Mouse (Mus musculus): Measurements from ENCODE around the gene Ankrd63.

Gene Ankrd63

DNA sequence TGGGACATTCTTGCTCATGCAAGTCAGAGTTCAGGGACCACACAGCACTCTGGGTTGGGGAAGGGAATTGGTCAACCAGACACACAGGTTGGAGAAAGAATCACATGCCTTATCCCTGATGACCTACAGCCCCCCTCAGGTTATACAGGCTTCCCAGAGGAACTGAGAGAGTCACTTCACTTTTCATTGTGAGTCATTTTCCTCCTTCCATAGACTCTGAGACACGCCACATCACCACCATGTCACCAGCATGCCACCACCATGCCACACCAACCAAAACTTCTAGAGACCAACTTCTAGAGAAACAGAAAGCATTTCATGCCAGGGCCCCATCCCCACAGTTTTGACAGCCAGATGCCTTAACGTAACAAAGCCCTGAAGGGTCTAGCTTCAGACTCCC, 23.1 kb upstream of the Ankrd63 start:
- in situ Hi-C loops (cut with MboI, MseI) = no loop called here

DNA sequence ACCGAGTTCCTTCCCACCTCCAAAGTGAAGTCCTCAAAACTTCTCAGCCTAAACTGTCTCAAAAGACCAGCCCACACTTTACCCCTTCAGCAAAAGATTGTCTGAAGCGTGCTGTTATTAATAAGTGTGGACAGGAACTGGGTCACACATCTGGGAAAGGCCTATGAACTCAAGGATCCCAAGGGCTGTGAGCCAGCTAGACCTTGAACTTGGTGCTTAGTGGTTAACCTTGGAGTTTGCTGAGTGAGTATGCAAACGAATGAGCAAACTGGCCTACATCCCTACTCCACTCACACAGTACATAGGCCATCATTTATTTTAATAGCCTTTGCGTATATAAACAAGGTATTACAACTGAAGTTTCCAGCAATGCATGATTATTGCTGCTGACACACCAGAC, 21.7 kb upstream of the Ankrd63 start:
- in situ Hi-C loops (cut with MboI, MseI) = no loop called here

DNA sequence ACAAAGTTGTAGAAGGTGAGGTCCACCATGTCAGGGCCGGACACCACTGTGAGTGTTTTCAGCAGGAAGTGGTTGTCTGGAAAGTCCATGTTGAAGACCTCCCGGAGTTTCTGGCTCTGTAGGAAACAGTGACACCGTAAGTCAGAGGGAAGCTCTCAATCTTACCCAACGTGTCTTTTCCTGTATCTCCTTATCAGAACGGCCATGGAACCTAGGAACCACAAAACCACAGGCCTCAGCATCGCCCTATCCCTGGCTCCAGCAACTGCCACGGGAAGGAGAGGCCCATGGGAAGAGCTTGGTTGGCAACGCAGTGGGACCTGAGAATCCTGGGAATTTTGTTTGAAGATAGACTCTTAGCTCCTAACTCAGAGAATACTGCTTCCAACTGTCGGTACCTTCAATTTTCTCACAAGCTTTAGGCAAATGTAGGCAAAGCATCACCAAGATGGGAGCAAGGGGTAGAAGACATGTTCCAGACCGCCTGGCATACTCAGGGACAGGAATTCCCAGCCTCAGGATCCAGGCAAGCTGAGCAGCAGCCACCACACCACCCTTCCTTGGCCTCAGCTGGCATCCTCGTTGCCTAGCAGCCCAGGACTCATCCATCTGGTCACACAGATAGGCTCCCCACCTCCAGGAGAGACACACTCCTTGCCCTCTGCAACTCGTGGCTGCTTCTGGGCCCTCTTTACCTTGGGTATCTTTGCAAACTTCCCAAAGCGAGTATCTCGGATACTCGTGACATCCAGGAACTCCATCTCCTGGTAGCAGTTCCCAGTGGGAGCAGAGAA, 20.1 kb upstream of the Ankrd63 start:
- in situ Hi-C loops (cut with MboI, MseI) = no loop called here

DNA sequence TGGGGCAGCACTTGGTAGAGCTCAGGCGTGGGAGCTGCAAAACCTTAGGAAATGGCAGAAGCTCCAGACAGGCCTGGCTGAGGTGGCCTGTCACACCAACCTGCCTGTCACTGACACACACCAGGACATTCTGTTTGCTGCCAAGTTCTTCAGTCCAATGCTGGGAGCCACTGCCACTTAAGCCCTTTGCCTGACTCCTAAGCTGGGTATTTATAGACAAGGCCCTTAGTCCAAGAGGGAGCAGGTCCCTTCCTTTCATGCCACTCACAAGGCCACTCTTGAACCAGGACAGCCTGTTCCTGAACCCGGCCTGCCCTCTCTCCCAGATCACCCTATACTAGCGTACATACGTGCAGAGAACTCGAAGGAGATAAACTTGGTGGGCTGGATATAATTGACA, 12.9 kb upstream of the Ankrd63 start:
- in situ Hi-C loops (cut with MboI, MseI) = loop anchor here in 1 of 2 experiments (5.0 kb wide), 1 partner anchor 166 kb away; no protein-coding TSS in a partner anchor

DNA sequence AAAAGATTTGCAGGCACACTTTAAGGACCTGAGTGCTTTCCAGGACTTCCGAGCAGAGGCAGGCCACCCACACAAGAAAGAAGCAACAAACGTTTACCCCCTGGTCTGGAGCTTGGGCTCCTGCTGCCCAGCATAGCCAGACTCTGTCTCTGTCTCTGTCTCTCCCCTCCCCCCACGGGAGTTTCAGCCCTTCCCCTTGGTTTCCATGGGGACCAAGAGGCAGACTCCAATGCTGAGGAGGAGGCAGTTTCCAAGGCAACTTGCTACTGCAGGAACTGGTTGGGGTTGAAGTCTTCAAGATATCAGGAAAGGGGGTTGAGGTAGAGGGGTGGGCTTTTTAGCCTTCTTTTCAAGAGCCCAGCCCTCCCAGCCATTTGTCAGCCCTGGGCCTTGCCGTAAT, 10.5 kb upstream of the Ankrd63 start:
- in situ Hi-C loops (cut with MboI, MseI) = no loop called here

DNA sequence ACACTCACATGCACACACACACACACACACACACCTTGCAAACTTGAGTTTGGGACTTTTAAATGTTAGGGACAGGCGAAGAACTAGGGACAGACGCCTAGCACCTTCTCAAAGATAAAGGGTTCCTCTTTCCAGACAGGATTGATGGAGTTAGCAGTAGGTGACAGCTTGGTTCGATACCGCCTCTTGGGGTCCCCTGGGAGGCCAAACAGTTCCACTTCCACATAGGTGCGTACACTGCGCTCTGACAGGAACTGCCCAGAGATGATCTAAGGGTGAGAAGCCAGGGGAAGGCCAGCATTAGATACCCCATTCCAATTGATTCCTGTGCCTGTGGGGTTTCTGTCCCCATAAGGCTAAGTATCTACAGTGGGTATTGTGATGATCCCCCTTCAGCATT, 9.9 kb upstream of the Ankrd63 start:
- in situ Hi-C loops (cut with MboI, MseI) = no loop called here

DNA sequence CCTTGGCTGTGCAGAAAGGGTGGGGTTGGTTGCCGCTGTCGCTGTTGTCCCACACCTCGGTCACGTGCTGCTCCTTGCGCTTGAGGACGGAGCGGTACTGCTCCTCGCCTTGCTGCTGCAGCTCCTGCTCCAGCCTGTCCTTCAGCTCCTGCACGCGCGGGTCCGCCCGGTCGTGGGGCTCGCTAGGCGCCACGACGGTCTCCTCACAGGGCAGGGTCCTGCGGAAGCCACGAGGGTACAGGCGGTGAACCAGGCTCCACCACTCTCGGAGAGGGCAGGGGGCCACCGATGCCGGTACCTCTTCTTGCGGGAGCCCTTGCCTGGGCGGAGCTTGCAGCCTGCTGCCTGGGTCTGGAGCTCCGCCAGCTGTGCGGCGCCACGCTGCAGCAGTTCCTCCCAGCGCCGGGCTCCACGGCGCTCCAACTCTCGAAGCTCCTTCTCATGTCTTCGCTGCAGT, 7.3 kb upstream of the Ankrd63 start:
- in situ Hi-C loops (cut with MboI, MseI) = no loop called here

DNA sequence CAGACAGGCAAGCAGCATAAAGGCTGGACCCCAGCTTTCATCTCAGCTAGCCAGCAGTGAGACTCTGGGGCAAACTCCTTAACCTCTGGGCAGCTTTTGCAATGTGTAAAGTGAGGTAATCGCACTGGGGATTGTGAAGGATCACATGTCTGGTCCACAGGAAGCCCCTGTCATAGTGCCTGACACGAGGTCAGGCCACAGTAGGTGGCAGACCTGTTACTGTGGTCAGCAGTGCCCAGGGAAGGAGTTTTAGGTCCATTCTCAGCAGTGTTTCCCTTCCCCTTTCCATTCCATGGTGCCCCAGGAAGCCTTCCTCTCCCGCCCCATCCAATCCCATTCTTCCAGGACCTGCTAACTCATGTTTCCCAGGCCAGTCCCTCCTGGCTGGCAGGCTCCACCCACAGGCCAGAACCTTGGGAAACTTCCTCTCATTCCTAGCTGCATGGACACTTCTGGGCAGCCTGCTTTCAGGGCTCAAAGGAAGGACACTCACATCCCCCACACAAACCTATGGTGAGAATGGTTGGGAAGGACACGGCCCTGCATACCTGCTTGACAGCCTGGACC, 6.0 kb upstream of the Ankrd63 start:
- in situ Hi-C loops (cut with MboI, MseI) = no loop called here

DNA sequence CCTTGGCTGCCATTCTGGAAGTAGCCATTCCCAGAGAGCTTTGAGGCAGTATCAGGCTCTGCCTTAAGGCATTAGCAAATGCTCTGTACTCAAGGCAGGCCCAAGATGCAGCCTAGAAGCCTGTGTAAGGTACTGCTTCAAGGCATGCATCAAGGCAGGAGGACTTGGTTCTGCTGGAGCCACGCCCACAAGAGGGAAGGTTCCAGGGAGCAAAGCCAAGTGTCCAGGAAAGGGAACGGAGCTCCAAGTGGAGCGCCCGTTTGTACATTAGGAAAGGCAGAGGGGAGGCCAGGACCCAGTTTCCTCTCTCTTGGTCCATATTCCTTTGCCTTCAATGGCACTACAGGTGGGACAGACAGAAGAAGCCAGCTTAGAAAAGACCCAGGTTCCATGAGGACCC, 4.7 kb upstream of the Ankrd63 start:
- in situ Hi-C loops (cut with MboI, MseI) = no loop called here

DNA sequence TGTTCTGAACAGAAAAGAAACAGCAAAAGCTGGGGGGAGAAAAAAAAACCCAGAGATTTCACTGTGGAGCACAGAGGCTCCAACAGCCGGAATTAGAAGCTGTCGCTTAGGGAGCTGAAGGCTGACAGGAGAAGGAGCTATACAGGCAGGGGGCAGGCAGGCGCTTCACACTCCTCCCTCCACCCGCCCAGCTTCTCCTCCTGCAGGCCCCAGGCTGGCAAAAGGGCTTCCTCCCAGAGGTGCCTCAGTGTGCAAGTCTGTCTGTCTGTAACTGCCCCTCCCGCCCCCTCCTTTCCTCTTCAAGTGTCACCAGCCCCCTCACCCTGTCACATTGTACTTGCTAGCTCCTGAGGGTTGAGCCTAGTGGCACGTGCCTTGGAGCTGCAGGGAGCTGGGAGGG, 2.7 kb upstream of the Ankrd63 start:
- in situ Hi-C loops (cut with MboI, MseI) = no loop called here

DNA sequence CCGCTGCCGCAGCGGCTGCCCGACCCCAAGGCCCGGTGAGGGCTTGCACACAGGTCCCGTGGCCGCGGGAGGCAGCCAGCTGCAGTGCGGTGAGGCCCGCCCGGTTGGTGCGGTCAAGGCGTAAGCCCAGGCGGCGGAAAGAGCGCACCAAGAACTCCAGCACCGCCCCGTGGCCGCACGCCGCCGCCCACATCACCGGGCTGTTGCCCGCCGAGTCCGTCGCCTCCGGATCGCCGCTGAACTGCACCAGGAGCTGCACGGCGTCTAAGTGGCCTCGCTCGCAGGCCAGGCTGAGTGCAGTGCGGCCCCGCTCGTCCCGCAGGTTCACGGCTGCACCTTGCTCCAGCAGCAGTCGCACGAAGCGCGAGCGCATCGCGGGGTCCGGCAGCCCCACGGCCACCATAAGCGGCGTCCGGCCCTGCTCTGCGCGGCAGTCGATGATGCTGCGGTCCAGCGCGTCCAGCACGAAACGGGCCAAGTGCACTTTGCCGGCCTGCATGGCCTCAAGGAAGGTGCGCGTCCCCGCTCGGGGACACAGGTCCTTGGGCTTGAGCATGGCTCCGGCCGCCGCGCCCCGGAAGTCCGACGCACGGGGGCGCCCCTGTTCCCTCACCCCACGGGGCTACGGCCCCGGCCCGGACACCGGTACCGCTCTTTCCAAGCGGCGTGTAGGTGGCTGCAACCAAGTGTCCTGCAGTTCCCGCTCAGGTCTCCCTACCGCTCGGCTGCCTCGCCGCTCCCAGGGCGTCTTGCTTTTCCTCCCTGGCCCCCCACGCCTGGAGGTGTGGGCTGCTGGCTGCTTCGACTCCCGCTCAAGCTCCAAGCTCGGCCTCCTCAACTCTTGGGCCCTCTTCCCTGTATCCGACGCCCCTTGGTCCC, 641 bp downstream of the Ankrd63 start:
- in situ Hi-C loops (cut with MboI, MseI) = no loop called here

DNA sequence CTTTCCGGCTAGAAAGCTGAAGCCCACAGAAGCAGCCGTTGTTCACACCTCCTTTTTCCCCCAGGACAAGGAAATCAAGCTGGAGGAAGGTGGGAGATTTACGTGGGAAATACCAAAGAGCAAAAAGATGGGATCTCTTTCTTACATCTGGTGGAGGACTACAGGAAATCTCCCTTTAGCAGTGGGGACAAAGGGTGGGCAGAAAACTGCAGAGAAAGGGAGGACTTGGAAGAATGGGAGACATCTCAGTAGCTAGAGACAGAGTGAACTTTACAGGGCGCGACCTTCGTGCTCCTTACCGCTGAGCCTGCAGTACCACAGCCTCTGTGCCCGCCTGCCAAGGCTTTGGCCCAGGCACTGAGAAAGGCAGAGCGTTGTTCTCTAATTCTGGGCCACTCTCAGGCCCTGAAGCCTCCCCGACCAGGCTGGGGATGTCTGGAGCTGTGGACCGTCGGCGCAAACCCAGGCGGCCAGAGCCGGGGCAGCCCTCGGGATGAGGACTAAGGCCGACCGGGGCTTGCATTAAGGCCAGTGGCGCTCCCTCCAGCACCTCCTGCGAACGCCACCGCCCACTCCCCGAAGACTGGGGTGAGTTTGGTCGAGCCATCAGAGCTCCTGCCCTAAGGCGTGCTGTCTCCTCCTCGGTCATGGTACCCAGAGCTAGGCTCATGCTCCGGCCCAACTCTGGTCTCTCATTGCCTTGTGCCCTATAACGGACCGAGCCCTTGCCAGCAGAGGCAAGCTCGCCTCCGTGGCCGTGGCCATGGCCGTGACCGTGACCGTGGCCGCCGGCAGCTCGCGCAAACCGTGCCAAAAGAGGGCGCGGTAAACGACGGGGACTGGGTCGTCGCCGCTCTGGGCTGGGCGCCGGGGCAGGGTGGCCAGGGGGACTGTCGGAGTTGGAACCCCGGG, 1.5 kb downstream of the Ankrd63 start:
- in situ Hi-C loops (cut with MboI, MseI) = no loop called here

DNA sequence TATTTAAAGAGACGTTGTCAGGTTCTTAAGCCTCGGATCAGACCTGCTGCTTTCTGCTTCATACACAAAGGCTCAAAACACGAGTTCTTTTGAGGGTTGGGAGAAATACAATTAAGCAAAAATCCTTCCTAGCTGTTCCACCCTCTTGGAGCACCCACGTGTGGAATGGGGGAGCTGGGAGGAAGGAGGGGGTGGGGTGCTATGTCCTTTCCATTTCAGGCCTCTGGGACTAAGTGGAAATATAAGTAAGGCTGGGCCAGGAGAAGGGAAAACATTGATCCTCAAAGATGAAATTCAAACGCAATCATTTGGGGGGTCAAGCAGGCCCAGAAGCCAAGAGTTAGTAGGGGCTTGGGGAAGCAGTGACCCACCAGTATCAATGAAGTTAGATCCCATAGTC, 2.6 kb downstream of the Ankrd63 start:
- in situ Hi-C loops (cut with MboI, MseI) = no loop called here

DNA sequence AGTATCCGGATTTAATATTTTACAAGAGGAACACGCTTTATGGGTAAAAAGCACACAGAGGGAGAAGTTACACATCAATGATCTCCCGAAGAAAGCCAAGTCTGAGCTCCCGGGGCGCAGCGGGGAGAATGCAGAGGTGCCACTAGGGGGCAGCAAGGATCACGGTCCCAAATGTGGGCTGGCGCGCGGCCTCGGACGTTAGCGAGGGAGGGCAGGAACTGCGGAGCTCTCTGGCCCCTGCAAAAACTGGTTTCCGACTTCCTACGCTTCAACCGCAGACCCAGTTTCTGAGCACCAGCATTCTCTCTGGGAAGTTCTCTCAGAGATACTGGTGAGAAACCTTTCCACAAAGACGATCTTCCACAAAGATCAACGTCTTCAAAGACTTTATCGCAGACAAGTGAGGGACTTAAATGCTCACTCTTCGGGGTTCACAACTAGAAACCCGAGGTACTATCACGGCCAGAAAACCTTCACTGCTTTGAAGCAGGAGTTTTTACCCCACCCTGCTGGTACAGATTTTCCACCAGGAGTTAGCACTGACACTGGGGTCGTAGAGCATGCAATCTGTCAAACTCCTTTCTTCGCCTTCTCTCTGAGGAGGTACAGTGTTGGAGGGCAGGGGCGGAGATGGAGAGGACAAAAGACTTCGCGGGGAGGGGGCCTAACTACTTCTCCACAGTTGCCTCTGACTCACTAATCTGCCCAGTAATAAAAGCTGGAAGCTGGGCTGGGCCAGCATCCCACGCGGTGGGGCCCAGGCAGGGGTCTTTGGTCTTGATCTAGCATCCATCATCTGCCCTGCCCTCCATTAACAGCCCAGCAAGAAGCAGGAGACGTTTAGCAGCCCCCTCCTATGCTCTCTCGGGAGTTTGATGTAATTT, 3.3 kb downstream of the Ankrd63 start:
- in situ Hi-C loops (cut with MboI, MseI) = no loop called here

DNA sequence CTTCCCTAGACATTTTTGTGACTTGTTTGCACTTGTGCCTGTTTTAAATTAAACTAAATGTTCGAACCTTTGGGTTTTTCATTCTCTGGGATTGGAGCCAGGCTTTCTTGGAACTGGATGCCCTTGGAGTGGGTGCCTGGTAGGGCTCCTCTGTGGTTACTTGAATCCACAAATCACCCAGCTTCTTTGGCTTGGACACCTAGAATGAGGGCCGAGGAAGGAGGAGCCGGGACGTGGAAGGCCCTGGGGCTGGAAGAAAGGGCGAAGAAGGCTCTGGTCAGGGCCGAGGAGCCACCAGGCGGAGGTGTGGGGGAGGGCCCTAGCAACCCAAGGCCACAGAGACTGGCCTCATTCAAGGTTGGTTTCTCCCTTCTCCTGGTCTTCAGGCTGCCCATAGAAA, 5.8 kb downstream of the Ankrd63 start:
- in situ Hi-C loops (cut with MboI, MseI) = no loop called here

DNA sequence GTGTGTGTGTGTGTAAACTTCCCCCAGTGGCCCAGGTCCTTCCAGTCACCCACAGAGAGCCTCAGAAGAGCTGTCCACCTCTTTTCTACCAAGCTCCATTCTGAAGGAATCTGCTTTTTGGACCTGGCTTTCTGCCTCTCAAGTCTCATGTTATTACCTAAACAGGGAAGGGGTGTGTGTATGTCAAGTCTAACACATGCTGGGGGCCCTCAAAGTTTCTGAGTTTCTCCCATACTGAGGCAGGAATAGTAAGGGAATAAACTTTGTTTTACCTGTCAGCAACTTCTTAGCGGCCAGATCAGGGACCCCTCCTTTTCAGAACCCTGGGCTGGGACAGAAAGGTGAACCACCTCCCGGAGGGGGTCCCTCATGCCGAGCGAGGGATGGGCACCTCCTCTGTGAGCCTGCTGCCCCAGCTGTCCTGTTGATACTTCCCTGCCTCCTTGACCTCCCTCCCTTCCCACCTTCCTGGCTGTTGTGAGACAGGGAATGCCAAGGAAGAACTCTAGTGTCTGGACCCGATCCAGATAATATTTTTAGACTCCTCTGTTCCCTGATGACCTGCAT, 6.4 kb downstream of the Ankrd63 start:
- in situ Hi-C loops (cut with MboI, MseI) = no loop called here

DNA sequence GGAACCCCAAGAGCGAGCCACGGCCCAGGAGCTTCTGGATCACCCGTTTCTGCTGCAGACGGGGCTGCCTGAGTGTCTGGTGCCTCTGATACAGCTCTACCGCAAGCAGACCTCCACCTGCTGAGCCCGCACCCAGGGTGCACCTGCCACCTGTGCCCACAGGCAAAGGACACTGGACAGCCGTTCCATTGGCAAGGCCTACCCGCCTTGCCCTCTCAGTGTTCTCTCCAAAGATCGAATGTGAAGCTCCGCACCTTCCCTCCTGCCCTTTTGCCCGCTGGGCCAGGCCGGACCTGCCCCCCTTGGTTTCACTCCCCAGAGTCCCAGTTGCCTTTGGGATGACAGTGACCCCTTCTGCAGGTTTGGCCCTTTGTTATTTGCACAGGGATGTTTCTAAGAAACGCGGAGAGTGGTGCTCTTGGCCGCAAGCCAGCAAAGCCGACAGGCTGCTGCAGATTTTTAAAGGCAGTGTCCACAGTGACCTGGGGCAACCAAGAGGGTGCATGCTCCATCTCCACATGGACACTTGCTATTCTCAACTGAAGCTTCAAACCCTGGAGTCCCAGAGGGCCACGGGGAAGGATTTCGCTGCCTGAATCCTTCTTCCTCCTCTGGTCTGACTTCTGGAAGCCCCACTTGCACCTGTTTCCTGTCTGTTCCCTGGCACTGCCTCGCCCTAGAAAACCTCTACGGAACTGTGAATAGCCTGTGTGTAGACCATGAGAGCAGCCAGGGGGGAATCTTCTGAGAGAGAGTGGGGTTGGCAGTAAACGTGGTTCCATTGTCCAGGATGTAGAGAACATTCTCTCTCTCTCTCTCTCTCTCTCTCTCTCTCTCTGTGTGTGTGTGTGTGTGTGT, 7.1 kb downstream of the Ankrd63 start:
- in situ Hi-C loops (cut with MboI, MseI) = no loop called here

DNA sequence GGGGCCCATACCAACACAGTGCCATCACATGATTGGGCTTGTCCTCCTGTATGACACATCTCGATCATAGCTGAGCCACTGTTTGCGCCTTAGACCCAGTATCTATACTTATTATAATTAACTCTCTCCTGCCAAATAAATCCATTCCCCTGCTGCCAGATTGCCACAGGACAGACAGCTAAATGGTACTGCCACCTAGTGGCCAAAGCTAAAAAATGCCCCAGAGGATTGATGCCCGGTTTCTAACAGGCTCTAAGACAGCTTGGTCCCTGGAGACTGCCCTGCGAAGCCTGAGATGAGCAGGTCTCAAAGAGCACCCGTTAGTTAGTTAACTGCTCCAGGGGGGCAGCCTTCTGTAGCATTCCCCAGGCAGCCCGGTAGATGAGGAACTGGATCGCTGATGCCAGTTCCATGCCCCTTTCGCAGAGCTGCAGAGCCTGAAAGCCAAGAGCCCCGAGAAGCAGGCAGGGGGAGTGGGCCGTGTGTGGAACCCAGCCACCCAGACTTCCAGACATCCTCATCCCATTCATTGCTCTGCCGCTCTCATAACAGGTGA, 8.0 kb downstream of the Ankrd63 start:
- in situ Hi-C loops (cut with MboI, MseI) = no loop called here

Measured in T-helper 17 cell (primary cell).